In the genomic region with DNA sequence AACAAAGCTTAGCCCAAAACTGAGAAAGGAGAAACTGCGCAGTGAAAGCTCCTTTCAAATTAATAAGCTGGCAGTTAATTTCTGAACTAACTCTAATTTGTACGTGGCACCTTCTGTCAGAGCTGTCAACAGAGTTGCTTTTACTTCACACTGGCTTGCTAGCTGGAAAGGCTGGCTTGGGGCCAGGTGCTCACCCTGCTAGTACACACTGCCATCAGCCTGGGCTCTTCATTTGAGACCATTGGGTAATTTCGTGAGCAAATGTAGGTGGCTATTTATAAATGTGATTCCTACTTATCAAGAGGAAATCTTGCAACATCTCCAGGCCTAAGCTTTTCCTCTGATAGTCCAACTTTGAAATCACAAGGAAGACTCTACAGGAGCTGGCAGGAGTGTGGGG, we compare ENCODE assay signal across 13 mouse cellular contexts.
DNase-seq lines count a peak whose midpoint lies in the region; ATAC-seq and TF ChIP-seq lines count a peak whose summit lies in the region.
"Had no signal": no experiment of that assay in that cellular context is flagged by ENCODE, and none has a peak within 500 bp of the region (broad histone marks: within the 10 kb centered on the region; RNA-seq: fewer than 3 reads in every experiment).

No protein-coding gene starts in this region.

- 0 out of 2 replicates have a peak, but pooled peaks cover 5% of the 10 kb centered on the region for H3K4me1 ChIP-seq in heart, embryonic 15.5 days (replicated peaks)
- H3K4me1 ChIP-seq in heart, embryonic 12.5 days (replicated peaks), result no peaks in the 10 kb centered on the region
- H3K4me1 ChIP-seq in midbrain, postnatal 0 days (ENCODE audit: insufficient read depth, low read length), result no peaks in the 10 kb centered on the region
- no peaks in the 10 kb centered on the region for H3K4me1 ChIP-seq in midbrain, embryonic 14.5 days (ENCODE audit: control insufficient read depth, insufficient read depth, low read length)
- H3K4me1 ChIP-seq: hindbrain, embryonic 15.5 days; kidney, embryonic 15.5 days had no signal

- TF ChIP-seq CTCF in midbrain, postnatal 0 days (IDR thresholded peaks at IDR 0.05), result no peak

- no peak overlapping the region for H3K4me3 ChIP-seq in heart, embryonic 15.5 days
- H3K4me3 ChIP-seq in heart, embryonic 12.5 days, result no peak overlapping the region
- H3K4me3 ChIP-seq in midbrain, postnatal 0 days (ENCODE audit: low read depth, low read length), result no peak overlapping the region
- no peak overlapping the region for H3K4me3 ChIP-seq in midbrain, embryonic 14.5 days (replicated peaks; ENCODE audit: low read depth, low read length)
- H3K4me3 ChIP-seq: hindbrain, embryonic 15.5 days; kidney, embryonic 15.5 days had no signal

- no peaks in the 10 kb centered on the region for H3K9me3 ChIP-seq in heart, embryonic 15.5 days (replicated peaks)
- H3K9me3 ChIP-seq in heart, embryonic 12.5 days (replicated peaks), result no peaks in the 10 kb centered on the region
- no peaks in the 10 kb centered on the region for H3K9me3 ChIP-seq in midbrain, postnatal 0 days (ENCODE audit: low read length)
- no peaks in the 10 kb centered on the region for H3K9me3 ChIP-seq in midbrain, embryonic 14.5 days (ENCODE audit: control insufficient read depth, low read length)
- H3K9me3 ChIP-seq: hindbrain, embryonic 15.5 days; kidney, embryonic 15.5 days had no signal

- no peak for ATAC-seq in heart, embryonic 15.5 days (replicated peaks; ENCODE audit: insufficient number of reproducible peaks, insufficient read depth, low FRiP score, low read depth)
- ATAC-seq in heart, embryonic 12.5 days (ENCODE audit: insufficient number of reproducible peaks, low FRiP score), result no peak
- no peak for ATAC-seq in midbrain, postnatal 0 days (ENCODE audit: low FRiP score)
- no peak for ATAC-seq in midbrain, embryonic 14.5 days (ENCODE audit: low FRiP score, low TSS enrichment)
- ATAC-seq: activated CD4-positive, CD25-positive, alpha-beta regulatory T cell, adult 4 months; midbrain, embryonic 16.5 days had no signal

- DNase-seq in adrenal gland, postnatal 10 days, result peak; percentile 64
- DNase-seq in adrenal gland, adult 8-10 months, result no peak
- DNase-seq in midbrain, postnatal 0 days (ENCODE audit: low spot score), result peak; percentile 26
- DNase-seq in midbrain, embryonic 14.5 days, result no peak
- peak; percentile 38 for DNase-seq in right cerebral cortex, postnatal 10 days (ENCODE audit: low spot score in 2 of 2)
- no peak for DNase-seq in spleen, postnatal 14 days (ENCODE audit: low spot score in 2 of 2)
- DNase-seq: gastrocnemius, postnatal 14 days had no signal

- H3K9ac ChIP-seq in heart, embryonic 15.5 days, result no peak overlapping the region
- no peak overlapping the region for H3K9ac ChIP-seq in heart, embryonic 12.5 days
- H3K9ac ChIP-seq in midbrain, postnatal 0 days (replicated peaks; ENCODE audit: low read length, poor library complexity, severe bottlenecking), result no peak overlapping the region
- no peak overlapping the region for H3K9ac ChIP-seq in midbrain, embryonic 14.5 days (replicated peaks; ENCODE audit: low read length)
- H3K9ac ChIP-seq: hindbrain, embryonic 15.5 days; kidney, embryonic 15.5 days had no signal

- H3K27me3 ChIP-seq in heart, embryonic 15.5 days, result no peaks in the 10 kb centered on the region
- no peaks in the 10 kb centered on the region for H3K27me3 ChIP-seq in heart, embryonic 12.5 days (replicated peaks)
- H3K27me3 ChIP-seq in midbrain, postnatal 0 days (ENCODE audit: insufficient read depth, low read length), result no peaks in the 10 kb centered on the region
- no peaks in the 10 kb centered on the region for H3K27me3 ChIP-seq in midbrain, embryonic 14.5 days (ENCODE audit: control insufficient read depth, insufficient read depth, low read length)
- H3K27me3 ChIP-seq: hindbrain, embryonic 15.5 days; kidney, embryonic 15.5 days had no signal

- WGBS in heart, embryonic 15.5 days, result 40% methylated on average over 3 of the region's 3 CpGs
- 56% methylated on average over 3 of the region's 3 CpGs for WGBS in heart, embryonic 12.5 days
- WGBS in midbrain, postnatal 0 days, result 70% methylated on average over 3 of the region's 3 CpGs
- 86% methylated on average over 3 of the region's 3 CpGs for WGBS in midbrain, embryonic 14.5 days

- no peak overlapping the region for H3K27ac ChIP-seq in heart, embryonic 15.5 days
- no peak overlapping the region for H3K27ac ChIP-seq in heart, embryonic 12.5 days (ENCODE audit: poor library complexity, severe bottlenecking)
- no peak overlapping the region for H3K27ac ChIP-seq in midbrain, postnatal 0 days (ENCODE audit: low read depth, low read length)
- no peak overlapping the region for H3K27ac ChIP-seq in midbrain, embryonic 14.5 days (replicated peaks; ENCODE audit: low read depth, low read length)
- H3K27ac ChIP-seq: hindbrain, embryonic 15.5 days; kidney, embryonic 15.5 days had no signal

- no peaks in the 10 kb centered on the region for H3K36me3 ChIP-seq in heart, embryonic 15.5 days
- H3K36me3 ChIP-seq in heart, embryonic 12.5 days, result no peaks in the 10 kb centered on the region
- no peaks in the 10 kb centered on the region for H3K36me3 ChIP-seq in midbrain, postnatal 0 days (ENCODE audit: insufficient read depth, low read length)
- no peaks in the 10 kb centered on the region for H3K36me3 ChIP-seq in midbrain, embryonic 14.5 days (ENCODE audit: control insufficient read depth, insufficient read depth, low read length)
- H3K36me3 ChIP-seq: hindbrain, embryonic 15.5 days; kidney, embryonic 15.5 days had no signal

- 0 out of 2 replicates have a peak overlapping the region, but pooled peaks have one; percentile 8 for H3K4me2 ChIP-seq in heart, embryonic 15.5 days
- H3K4me2 ChIP-seq in heart, embryonic 12.5 days, result no peak overlapping the region
- no peak overlapping the region for H3K4me2 ChIP-seq in midbrain, postnatal 0 days (ENCODE audit: low read depth, low read length, poor library complexity, severe bottlenecking)
- no peak overlapping the region for H3K4me2 ChIP-seq in midbrain, embryonic 14.5 days (ENCODE audit: low read length)
- H3K4me2 ChIP-seq: hindbrain, embryonic 15.5 days; kidney, embryonic 15.5 days had no signal

Comparison
In these comparisons a context has a peak if more than half of its experiments do, and no peak if none do; other contexts are left out.
1. DNase-seq: peak in adrenal gland, postnatal 10 days (single experiment), midbrain, postnatal 0 days (single experiment) and right cerebral cortex, postnatal 10 days (2 of 2); none in adrenal gland, adult 8-10 months (single experiment), midbrain, embryonic 14.5 days (single experiment) and spleen, postnatal 14 days (0 of 2).